Mouse (Mus musculus): ENCODE results near the gene N4bp2. TPM values are rescaled to one million over a fixed set of nuclear protein-coding genes. Genes with fewer than 3 reads are reported as not detected.

The N4bp2 gene
- polyA plus RNA-seq, 1 experiment from 2014 or later, result 24.0 TPM

DNA sequence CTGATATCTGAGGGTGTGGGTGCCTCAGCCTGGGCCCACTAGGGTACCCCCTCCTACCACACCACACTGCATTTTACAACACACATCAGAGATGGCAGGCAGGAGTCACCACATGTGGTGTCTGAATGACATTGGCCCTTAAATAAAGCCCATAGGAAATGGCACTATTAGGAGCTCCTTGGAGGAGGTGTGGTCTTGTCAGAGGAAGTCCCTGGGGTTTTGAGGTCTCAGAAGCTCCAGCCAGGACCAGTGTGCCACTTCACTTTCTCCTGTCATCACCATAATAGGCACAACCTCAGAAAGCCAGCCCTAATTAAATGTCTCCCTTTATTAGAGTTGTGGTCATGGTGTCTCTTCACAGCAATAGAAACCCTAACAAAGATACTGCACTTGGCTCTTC lies 14.4 kb upstream of the N4bp2 start:
- no peaks in the 10 kb centered on the region for H3K36me3 ChIP-seq
- H3K9ac ChIP-seq, result no peak overlapping the region
- no peak overlapping the region for H3K4me3 ChIP-seq
- H3K27ac ChIP-seq, result no peak overlapping the region
- no peaks in the 10 kb centered on the region for H3K4me1 ChIP-seq
- no peaks in the 10 kb centered on the region for H3K9me3 ChIP-seq
- no peak for ATAC-seq (ENCODE audit: low FRiP score, low read depth)
- no peaks in the 10 kb centered on the region for H3K27me3 ChIP-seq (replicated peaks)
- H3K4me2 ChIP-seq (replicated peaks), result no peak overlapping the region

DNA sequence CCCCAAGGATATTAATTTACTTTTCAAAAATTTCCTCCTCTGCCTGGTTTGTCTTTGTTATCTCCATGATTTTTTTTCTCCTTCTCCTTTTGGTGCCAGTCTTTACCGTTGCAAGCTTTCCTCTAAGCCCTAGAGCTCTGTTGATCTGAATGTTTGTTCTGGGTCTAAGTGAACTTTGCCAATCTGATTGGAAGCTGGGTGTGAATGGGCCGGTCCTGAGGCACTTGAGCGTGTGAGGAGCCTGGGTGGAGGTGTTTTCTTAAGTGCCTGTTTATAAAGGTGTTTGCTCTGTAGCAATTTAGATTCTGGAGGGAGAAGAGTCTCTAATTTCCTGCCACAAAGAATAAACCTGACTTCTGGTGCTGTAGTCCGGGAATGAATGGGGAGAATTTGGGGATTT lies 11.3 kb upstream of the N4bp2 start:
- Histone ChIP-seq H3K4me3 (no peak overlapping the region), H3K9ac (no peak overlapping the region), H3K27ac (no peak overlapping the region), H3K4me2 (replicated peaks) (no peak overlapping the region), H3K36me3 (no peaks in the 10 kb centered on the region), H3K9me3 (no peaks in the 10 kb centered on the region), H3K27me3 (replicated peaks) (no peaks in the 10 kb centered on the region), H3K4me1 (no peaks in the 10 kb centered on the region)
- no peak for ATAC-seq (ENCODE audit: low FRiP score, low read depth)
- WGBS, result 73% methylated on average over 4 of the region's 4 CpGs

DNA sequence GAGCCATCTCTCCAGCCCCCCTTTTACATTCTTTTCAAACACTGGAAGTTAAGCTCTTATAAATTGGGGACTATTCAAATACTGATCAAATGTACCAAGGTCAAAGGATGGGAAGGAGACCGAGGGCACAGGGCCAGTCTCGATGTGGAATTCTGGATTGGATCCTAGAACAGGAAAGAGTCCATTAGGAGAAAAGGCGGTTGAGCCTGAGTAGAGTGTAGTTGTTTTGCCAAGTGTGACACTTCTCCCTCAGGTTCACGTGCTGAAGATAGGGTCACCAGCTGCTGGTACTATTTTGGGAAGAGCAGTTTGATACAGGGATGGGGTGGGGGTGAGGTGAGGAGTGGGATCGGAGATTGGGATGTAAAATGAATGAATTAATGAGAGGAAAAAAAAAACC lies 7.5 kb upstream of the N4bp2 start:
- H3K27me3 ChIP-seq (replicated peaks), result no peaks in the 10 kb centered on the region
- 92% methylated on average over 5 of the region's 5 CpGs for WGBS
- no peaks in the 10 kb centered on the region for H3K9me3 ChIP-seq
- H3K4me1 ChIP-seq, result no peaks in the 10 kb centered on the region
- H3K9ac ChIP-seq, result no peak overlapping the region
- no peak overlapping the region for H3K4me2 ChIP-seq (replicated peaks)
- ATAC-seq (ENCODE audit: low FRiP score, low read depth), result no peak
- H3K36me3 ChIP-seq, result no peaks in the 10 kb centered on the region
- no peak overlapping the region for H3K27ac ChIP-seq
- no peak overlapping the region for H3K4me3 ChIP-seq

DNA sequence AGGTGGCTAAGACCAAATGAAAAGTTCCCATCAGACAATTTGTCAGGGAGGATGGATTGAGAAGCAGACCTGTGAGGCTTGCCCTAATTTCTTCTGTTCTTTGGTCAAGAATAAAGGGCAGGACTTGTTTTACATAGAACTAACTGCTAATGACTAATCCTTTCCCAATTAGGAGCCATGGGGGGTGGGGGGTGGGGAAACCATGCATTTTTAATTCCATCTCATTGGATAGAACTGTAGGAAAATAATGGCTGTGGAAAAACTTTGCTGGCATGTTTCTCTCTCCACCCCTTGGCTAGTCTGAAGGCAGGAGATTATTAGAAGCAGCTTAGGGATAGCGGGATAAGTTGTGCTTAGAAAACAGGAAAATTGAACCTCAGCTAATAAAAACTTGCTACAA lies 6.2 kb upstream of the N4bp2 start:
- Histone ChIP-seq H3K9me3 (no peaks in the 10 kb centered on the region), H3K27me3 (replicated peaks) (no peaks in the 10 kb centered on the region), H3K36me3 (no peaks in the 10 kb centered on the region), H3K4me2 (replicated peaks) (no peak overlapping the region), H3K4me1 (no peaks in the 10 kb centered on the region), H3K27ac (no peak overlapping the region), H3K9ac (no peak overlapping the region), H3K4me3 (no peak overlapping the region)
- 90% methylated on average over 1 of the region's 1 CpGs for WGBS
- no peak for ATAC-seq (ENCODE audit: low FRiP score, low read depth)

DNA sequence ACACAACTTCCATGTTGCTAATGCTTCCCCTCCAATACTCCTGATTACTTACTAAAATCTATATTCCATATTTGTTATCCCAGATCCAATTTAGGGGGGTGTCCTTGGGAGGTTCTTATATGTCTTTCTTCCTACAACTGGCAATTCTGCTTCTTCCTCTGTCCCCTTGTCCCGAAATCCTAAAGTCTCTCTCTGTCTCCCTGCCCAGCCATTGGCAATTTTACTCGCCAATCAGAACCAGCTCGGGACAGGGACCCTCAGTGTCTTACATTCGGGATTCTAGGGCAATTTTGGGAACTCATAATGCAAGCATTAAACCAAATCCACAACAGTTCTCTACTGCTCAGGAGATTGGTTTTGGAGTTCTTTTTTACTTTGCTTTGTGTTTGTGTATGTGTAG lies 3.3 kb upstream of the N4bp2 start:
- Histone ChIP-seq H3K9me3 (no peaks in the 10 kb centered on the region), H3K4me2 (replicated peaks) (no peak overlapping the region), H3K27ac (no peak overlapping the region), H3K9ac (no peak overlapping the region), H3K4me1 (no peaks in the 10 kb centered on the region), H3K27me3 (replicated peaks) (no peaks in the 10 kb centered on the region), H3K36me3 (no peaks in the 10 kb centered on the region), H3K4me3 (no peak overlapping the region)
- ATAC-seq (ENCODE audit: low FRiP score, low read depth), result no peak
- 92% methylated on average over 4 of the region's 4 CpGs for WGBS

DNA sequence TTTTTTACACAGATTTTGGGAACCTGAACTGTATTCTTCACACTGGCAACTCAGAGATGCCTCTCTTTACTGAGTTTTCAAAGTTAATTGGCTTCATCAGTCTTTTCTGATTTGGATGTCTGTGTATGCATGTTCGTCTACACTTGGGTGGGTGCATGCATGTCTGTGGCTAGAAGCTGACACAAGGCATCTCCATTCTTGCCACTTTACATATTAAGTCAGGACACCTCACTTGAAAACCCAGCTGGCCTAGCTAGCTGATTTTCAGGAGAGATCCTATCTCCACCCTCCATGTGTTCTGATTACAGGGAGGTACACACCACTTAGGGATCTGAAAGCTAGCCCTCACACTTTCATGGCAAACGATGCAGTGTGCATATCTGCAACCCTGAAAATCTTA lies 2.7 kb upstream of the N4bp2 start:
- no peak overlapping the region for H3K4me2 ChIP-seq (replicated peaks)
- ATAC-seq (ENCODE audit: low FRiP score, low read depth), result no peak
- H3K27me3 ChIP-seq (replicated peaks), result no peaks in the 10 kb centered on the region
- 88% methylated on average over 2 of the region's 2 CpGs for WGBS
- no peak overlapping the region for H3K27ac ChIP-seq
- H3K4me3 ChIP-seq, result no peak overlapping the region
- H3K9me3 ChIP-seq, result no peaks in the 10 kb centered on the region
- H3K9ac ChIP-seq, result no peak overlapping the region
- no peaks in the 10 kb centered on the region for H3K36me3 ChIP-seq
- peaks cover 2% of the 10 kb centered on the region; the same call in 1 of the 2 replicates for H3K4me1 ChIP-seq

DNA sequence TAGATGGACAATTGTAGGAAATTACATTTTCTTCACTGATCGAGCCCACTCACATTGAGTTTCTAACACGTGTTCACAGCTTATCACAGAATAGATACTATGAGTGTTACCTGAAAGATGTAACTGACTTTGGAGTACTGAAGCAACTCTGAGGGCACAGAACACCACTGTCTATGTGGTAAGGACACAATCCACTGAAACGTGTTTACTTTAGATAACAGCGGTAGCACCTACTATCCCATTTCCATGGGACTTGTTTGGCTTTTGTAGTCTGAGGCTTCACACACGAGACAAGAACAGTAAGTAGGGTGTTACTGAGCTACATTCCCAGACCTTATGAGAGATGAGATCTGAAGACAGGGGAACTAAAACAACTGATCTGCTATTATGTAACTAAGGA lies 2.3 kb upstream of the N4bp2 start:
- no peak overlapping the region for H3K27ac ChIP-seq
- no peak overlapping the region for H3K9ac ChIP-seq
- H3K4me3 ChIP-seq, result no peak overlapping the region
- no peaks in the 10 kb centered on the region for H3K9me3 ChIP-seq
- no peaks in the 10 kb centered on the region for H3K27me3 ChIP-seq (replicated peaks)
- H3K4me2 ChIP-seq (replicated peaks), result no peak overlapping the region
- WGBS, result 86% methylated on average over 5 of the region's 5 CpGs
- no peaks in the 10 kb centered on the region for H3K36me3 ChIP-seq
- H3K4me1 ChIP-seq, result peaks cover 4% of the 10 kb centered on the region; the same call in 1 of the 2 replicates
- ATAC-seq (ENCODE audit: low FRiP score, low read depth), result no peak

DNA sequence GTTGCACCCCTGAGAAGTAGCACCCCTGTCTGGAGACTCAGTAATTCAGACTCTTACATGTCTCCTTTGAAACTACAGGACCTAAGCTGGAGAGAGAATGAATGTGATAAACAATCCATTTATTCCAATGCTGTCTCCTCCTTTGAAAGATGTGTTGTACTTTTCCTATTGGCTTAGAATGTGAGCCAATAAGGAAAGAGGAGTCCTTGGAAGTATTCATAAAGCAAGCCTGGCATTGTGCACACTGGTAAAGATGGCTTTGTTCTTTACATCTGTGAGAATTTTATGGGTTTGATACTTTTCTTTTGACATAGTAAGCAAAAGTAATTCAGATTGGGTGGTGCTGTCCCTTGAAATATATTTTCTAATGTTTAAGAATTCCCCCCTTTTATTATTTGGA lies 1.4 kb upstream of the N4bp2 start:
- H3K4me3 ChIP-seq, result no peak overlapping the region
- no peak overlapping the region for H3K27ac ChIP-seq
- H3K4me2 ChIP-seq (replicated peaks), result peak overlapping the region; percentile 22; the same call in 1 of the 2 replicates

DNA sequence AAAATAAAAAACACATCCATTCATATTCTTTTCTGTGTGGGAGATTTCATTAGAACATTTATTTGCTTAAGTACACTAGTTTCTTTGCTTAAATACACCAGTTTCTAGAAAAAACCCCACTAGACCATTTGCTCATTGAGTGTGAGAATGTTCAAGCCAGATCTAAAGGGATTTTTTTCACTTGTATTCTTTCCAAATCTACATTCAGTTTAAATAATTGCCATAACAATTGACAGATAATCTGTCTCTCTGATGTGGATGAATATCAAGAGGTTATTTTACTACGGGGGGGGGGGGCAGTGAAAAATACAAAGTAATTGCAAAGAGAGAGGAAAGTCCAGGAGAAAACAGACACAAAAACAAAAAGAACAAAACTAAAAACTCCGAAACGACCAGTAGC lies 635 bp upstream of the N4bp2 start:
- WGBS, result 0% methylated on average over 3 of the region's 3 CpGs
- H3K4me1 ChIP-seq, result peaks cover 4% of the 10 kb centered on the region; the same call in 1 of the 2 replicates
- peak overlapping the region; percentile 100 for H3K27ac ChIP-seq

More for the DNA sequence above, 1.4 kb upstream of the N4bp2 start:
- H3K27me3 ChIP-seq (replicated peaks), result no peaks in the 10 kb centered on the region
- H3K9ac ChIP-seq, result no peak overlapping the region
- no peaks in the 10 kb centered on the region for H3K36me3 ChIP-seq
- H3K9me3 ChIP-seq, result no peaks in the 10 kb centered on the region
- peaks cover 4% of the 10 kb centered on the region; the same call in 1 of the 2 replicates for H3K4me1 ChIP-seq
- peak; percentile 37; the same call in 1 of the 2 replicates for ATAC-seq (ENCODE audit: low FRiP score, low read depth)

DNA sequence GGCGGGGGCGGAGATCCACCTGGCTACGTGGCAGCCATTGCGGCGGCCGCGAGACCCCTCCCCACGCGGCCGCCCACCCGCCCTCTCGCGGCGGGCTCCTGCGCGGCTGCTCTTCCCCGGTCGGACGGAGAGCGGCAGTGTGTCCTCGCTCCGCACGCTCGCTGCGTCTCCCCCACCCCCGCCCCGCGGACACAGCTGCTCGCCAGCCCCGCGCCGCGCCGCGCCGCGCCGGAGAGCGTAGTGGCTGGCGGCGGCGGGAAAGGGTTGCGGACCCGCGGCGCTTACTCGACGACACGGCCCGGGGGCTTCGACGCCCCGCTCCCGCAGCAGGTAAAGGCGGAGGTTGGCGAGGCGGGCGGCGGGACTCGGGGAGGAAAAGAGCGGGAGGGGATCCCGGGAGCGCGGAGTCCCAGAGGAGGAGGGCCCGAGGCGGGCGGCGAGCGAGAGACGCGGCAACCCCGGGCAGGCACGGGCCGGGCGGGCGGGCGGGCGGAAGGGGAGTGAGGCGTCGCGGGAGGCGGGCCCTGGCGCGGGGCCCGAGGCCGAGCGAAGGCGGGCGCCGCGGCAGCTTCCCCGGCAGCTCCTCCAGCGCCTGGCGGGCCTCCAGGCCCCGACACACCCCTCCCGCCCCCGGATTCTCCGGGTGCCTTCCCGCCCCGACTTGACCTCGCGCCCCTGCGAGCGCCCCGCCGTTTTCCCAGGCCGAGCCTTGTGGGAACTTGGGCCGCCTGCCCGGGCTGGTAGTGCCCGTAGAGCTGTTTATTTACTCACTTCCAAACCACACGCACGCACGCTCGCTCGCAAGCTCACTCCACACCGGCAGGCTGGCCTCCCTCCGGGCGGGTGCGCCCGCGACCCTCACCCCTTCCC lies 830 bp downstream of the N4bp2 start:
- H3K4me2 ChIP-seq (replicated peaks), result peak overlapping the region; percentile 82
- no peaks in the 10 kb centered on the region for H3K27me3 ChIP-seq (replicated peaks)
- peak overlapping the region; percentile 90 for H3K4me3 ChIP-seq
- H3K27ac ChIP-seq, result peak overlapping the region; percentile 100
- WGBS, result under 1% methylated on average over 100 of the region's 121 CpGs
- peak; percentile 92 for ATAC-seq (ENCODE audit: low FRiP score, low read depth)
- H3K9me3 ChIP-seq, result no peaks in the 10 kb centered on the region
- H3K36me3 ChIP-seq, result no peaks in the 10 kb centered on the region
- H3K9ac ChIP-seq, result peak overlapping the region; percentile 99
- H3K4me1 ChIP-seq, result peaks cover 4% of the 10 kb centered on the region; the same call in 1 of the 2 replicates

More for the DNA sequence above, 635 bp upstream of the N4bp2 start:
- Histone ChIP-seq H3K9ac (peak overlapping the region; percentile 99), H3K4me2 (replicated peaks) (peak overlapping the region; percentile 82), H3K9me3 (no peaks in the 10 kb centered on the region), H3K36me3 (no peaks in the 10 kb centered on the region), H3K27me3 (replicated peaks) (no peaks in the 10 kb centered on the region), H3K4me3 (peak overlapping the region; percentile 90)
- ATAC-seq (ENCODE audit: low FRiP score, low read depth), result no peak

DNA sequence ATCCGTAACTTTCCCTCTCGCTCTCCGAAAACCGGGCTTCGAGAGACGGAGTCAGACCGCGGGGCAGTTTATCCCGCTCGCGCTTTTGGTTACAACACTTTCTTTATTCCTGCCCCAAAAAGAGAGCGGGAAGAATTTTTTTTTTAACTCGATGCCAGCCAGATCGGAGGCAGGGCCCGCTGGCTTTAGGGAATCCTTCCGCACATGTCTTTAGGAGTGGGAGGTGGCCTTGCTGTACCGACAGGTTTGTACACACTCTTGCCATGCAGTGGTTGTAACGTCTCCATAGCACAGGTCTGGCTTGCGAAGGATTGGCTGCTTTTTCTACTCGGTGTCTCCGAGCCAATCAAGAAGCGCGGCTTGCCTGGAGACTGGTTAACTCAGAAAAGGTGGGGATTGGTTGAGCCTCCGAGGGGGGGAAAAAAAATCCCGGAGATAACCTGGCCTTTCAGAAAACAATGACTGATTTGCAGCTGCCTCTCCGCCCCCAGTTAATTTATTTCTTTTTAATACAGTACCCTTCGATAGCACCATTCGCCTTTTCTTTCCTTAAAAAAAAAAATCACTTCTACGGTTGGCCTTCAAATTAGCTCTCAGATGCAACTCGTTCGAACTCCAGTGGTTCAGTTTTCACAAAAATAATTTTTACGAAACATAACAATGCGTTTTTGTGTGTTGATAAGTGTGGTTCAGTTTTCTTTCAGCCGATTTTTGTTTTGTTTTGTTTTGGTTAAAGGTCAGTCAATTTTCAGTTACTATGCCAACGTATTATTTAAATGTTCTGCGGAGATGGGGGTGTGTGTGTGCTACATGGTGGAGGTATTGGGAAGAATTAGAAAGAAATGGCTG lies 1.7 kb downstream of the N4bp2 start:
- peak overlapping the region; percentile 100 for H3K27ac ChIP-seq
- peak overlapping the region; percentile 99 for H3K9ac ChIP-seq
- WGBS, result 5% methylated on average over 36 of the region's 36 CpGs
- H3K4me3 ChIP-seq, result peak overlapping the region; percentile 90
- H3K9me3 ChIP-seq, result no peaks in the 10 kb centered on the region
- H3K4me2 ChIP-seq (replicated peaks), result peak overlapping the region; percentile 82
- peaks cover 4% of the 10 kb centered on the region; the same call in 1 of the 2 replicates for H3K4me1 ChIP-seq
- no peaks in the 10 kb centered on the region for H3K27me3 ChIP-seq (replicated peaks)
- peak; percentile 85 for ATAC-seq (ENCODE audit: low FRiP score, low read depth)
- H3K36me3 ChIP-seq, result no peaks in the 10 kb centered on the region

DNA sequence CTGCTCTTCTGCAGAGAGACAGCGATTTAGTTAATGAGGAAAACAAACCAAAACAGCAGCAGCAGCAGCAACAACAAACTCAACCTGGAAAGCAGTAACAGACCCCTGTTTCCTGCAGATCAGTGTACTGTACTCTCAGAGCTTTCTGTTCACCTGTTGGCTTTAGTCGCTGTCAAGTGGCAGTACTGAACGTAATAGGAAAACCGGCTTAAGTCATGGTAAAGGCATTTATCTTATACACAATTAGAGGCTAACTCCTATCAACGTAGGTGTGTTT lies 2.3 kb downstream of the N4bp2 start:
- Histone ChIP-seq H3K4me2 (replicated peaks) (peak overlapping the region; percentile 82), H3K36me3 (no peaks in the 10 kb centered on the region), H3K4me3 (peak overlapping the region; percentile 90), H3K27ac (no peak overlapping the region), H3K9ac (peak overlapping the region; percentile 99; the same call in 1 of the 2 replicates), H3K27me3 (replicated peaks) (no peaks in the 10 kb centered on the region), H3K9me3 (no peaks in the 10 kb centered on the region), H3K4me1 (peaks cover 4% of the 10 kb centered on the region; the same call in 1 of the 2 replicates)
- ATAC-seq (ENCODE audit: low FRiP score, low read depth), result no peak
- WGBS, result 70% methylated on average over 5 of the region's 5 CpGs

Measured in neural tube, embryonic 12.5 days (tissue).